Mouse (Mus musculus): Measurements from ENCODE around the gene Pgap2. TPM values are rescaled to one million over a fixed set of nuclear protein-coding genes. Genes with fewer than 3 reads are reported as not detected.
A peak's percentile ranks its signal among the peaks of the same experiment; 100 is the strongest.

Pgap2 gene
- 47.9 and 55.8 TPM in 2 replicates for polyA plus RNA-seq (2014; fragmentation: Nextera tagmentation; extraction: Ambion mirVana)

DNA sequence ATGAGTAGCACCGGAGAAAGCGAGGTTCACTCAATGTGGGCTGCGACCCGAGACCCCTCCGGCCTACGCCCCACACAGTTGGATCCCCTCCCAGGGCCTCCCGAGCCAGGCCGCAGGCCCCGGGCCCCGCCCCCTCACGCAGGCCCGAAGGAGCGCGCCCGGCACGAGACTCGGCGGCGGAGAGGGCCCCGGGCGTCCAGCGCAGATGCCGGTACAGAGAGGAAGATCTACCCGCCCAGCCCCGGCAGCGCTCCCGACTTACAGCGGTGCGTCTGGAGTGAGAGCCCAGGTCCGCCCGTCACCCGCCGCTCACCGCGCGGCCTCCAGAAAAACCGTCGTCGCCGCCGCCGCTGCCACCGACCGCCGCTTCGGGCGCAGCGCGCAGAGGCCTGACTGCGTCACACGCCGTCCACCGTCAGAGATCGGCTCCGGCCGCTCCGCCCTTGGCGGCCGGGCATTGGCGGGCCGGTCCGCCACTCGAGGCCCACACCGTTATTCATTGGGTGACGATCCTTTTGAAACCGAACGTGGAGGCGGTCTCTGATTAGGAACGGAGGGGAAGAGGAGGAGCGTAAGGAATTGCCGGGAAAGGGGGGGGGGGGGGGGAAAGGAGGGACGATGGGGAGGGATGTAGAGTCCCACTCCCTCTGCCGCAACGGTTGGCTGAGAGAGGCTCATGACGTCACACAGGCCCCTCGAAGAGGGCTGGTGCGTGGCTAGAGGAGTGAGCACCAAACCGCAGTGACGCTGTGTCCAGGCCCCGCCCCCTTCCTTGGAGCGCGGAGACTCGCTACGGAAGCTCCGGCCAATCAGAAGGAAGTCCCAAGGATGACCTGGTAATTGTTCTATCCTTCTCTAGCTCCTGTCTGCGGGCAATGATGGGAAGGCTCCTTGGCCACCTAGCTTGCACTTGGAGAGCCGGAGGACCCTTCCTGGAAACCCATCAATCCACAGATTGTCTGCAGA is at the start of gene Pgap2, which contains the start of gene Nup98:
Gene Pgap2, plus strand, starts transcription at position 453 of the 966 bp plus-strand sequence.
Gene Nup98, minus strand, starts transcription at position 421 of the 966 bp plus-strand sequence.
- no peaks in the 10 kb centered on the region for H3K36me3 ChIP-seq (ENCODE audit: control insufficient read depth, insufficient read depth, low read length)
- H3K9ac ChIP-seq (replicated peaks; ENCODE audit: low read length): peak within 1 kb of the TSS; percentile 88
- peak within 1 kb of the TSS; percentile 97 for H3K27ac ChIP-seq (replicated peaks; ENCODE audit: low read depth, low read length)
- H3K27me3 ChIP-seq (ENCODE audit: control insufficient read depth, insufficient read depth, low read length): no peaks in the 10 kb centered on the region
- WGBS: under 1% methylated on average over 85 of the region's 87 CpGs
- no peaks in the 10 kb centered on the region for H3K9me3 ChIP-seq (ENCODE audit: control insufficient read depth, low read length)
- H3K4me2 ChIP-seq (ENCODE audit: low read length): peak within 1 kb of the TSS; percentile 68
- peak within 1 kb of the TSS; percentile 72 for H3K4me3 ChIP-seq (replicated peaks; ENCODE audit: low read depth, low read length)
- H3K4me1 ChIP-seq (ENCODE audit: control insufficient read depth, insufficient read depth, low read length): peaks cover 13% of the 10 kb centered on the region
- DNase-seq: peak; percentile 100
- ATAC-seq (ENCODE audit: low FRiP score, low TSS enrichment): peak; percentile 99

DNA sequence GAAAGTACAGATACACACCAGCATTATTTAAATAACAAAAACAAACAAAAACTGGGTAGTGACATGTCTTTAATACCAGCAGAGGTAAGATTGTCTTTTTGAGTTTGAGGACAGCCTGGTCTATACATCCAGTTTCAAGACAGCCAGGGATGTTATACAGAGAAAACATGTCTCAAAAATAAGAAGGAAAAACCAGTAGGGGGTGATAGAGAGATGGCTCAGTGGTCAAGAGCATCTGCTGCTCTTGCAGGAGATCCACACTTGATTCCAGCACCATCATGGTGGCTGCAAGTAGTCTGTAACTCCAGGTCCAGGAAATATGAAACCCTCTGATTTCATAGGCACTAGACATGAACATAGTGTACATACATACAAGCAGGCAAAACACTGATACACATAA is 39.7 kb upstream of the Pgap2 start:
- Histone ChIP-seq H3K9ac (replicated peaks; ENCODE audit: low read length) (no peak overlapping the region), H3K27me3 (ENCODE audit: control insufficient read depth, insufficient read depth, low read length) (no peaks in the 10 kb centered on the region), H3K4me3 (replicated peaks; ENCODE audit: low read depth, low read length) (no peak overlapping the region), H3K27ac (replicated peaks; ENCODE audit: low read depth, low read length) (no peak overlapping the region), H3K9me3 (ENCODE audit: control insufficient read depth, low read length) (no peaks in the 10 kb centered on the region), H3K36me3 (ENCODE audit: control insufficient read depth, insufficient read depth, low read length) (peaks cover 39% of the 10 kb centered on the region), H3K4me1 (ENCODE audit: control insufficient read depth, insufficient read depth, low read length) (no peaks in the 10 kb centered on the region), H3K4me2 (ENCODE audit: low read length) (no peak overlapping the region)
- DNase-seq (peak; percentile 45), ATAC-seq (ENCODE audit: low FRiP score, low TSS enrichment) (no peak)

DNA sequence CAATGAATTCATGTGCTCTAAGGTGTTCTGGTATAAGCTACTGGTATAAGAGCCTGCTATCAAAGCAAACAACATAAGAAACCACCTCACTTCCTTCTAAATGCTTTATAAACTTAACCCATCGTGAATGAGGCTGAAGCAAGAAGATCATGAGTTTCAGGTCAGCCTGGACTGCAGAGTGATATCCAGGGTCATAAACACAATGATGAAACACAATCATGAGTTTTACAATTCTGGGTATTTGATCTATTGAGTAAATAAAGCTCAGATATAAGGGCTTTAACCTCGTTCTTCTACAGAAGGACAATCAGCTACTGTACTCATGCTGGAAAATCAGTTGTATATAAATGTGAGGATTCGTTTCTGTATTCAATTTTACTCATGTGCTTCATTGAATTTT is 26.2 kb upstream of the Pgap2 start:
- no peak for ATAC-seq (ENCODE audit: low FRiP score, low TSS enrichment)
- 88% methylated on average over 3 of the region's 3 CpGs for WGBS
- Histone ChIP-seq H3K36me3 (ENCODE audit: control insufficient read depth, insufficient read depth, low read length) (peaks cover 71% of the 10 kb centered on the region), H3K27ac (replicated peaks; ENCODE audit: low read depth, low read length) (no peak overlapping the region), H3K9me3 (ENCODE audit: control insufficient read depth, low read length) (no peaks in the 10 kb centered on the region), H3K4me3 (replicated peaks; ENCODE audit: low read depth, low read length) (no peak overlapping the region), H3K9ac (replicated peaks; ENCODE audit: low read length) (no peak overlapping the region), H3K4me2 (ENCODE audit: low read length) (no peak overlapping the region), H3K4me1 (ENCODE audit: control insufficient read depth, insufficient read depth, low read length) (no peaks in the 10 kb centered on the region), H3K27me3 (ENCODE audit: control insufficient read depth, insufficient read depth, low read length) (no peaks in the 10 kb centered on the region)
- DNase-seq: no peak

DNA sequence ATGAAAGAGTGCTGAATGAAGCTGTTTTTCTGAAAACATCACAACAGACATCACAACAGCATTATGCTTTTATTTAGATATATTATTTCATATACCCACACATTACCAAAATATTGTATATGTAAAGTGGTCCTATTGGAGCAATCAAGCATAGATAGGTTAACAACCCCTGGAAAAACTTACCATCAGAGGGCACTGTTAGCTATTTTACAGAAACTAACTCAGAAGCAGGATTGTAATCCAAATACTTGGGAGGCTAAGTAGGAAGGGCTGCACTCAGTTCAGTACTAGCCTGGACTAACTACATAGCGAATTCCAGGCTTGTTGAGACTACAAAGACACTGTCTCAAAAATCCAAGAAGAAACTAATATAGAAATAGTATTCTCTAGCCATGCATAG is 17.7 kb upstream of the Pgap2 start:
- Histone ChIP-seq H3K36me3 (ENCODE audit: control insufficient read depth, insufficient read depth, low read length) (peaks cover 54% of the 10 kb centered on the region), H3K4me1 (ENCODE audit: control insufficient read depth, insufficient read depth, low read length) (no peaks in the 10 kb centered on the region), H3K4me2 (ENCODE audit: low read length) (no peak overlapping the region), H3K9ac (replicated peaks; ENCODE audit: low read length) (no peak overlapping the region), H3K27ac (replicated peaks; ENCODE audit: low read depth, low read length) (no peak overlapping the region), H3K4me3 (replicated peaks; ENCODE audit: low read depth, low read length) (no peak overlapping the region), H3K27me3 (ENCODE audit: control insufficient read depth, insufficient read depth, low read length) (no peaks in the 10 kb centered on the region), H3K9me3 (ENCODE audit: control insufficient read depth, low read length) (no peaks in the 10 kb centered on the region)
- WGBS: 93% methylated on average over 1 of the region's 1 CpGs
- no peak for ATAC-seq (ENCODE audit: low FRiP score, low TSS enrichment)
- peak; percentile 8 for DNase-seq

DNA sequence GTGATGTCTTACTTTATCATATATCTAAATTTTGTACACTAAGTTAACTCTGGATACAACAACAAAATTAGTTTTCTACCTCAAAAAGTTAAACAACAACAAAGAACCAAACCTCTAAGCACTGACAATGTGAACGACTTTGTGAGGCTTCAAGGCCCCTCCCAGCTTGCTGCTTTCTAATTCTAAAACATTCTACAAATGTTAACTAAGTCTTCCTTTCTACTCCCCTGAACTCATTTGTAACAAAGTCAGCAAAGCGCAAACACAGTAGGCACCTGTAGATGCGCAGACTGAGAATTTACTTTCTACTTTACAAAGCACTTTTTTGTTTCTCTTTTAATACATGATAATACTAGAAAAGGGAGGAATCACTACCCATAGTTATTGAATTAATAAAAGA is 9.4 kb upstream of the Pgap2 start:
- H3K4me3 ChIP-seq (replicated peaks; ENCODE audit: low read depth, low read length): no peak overlapping the region
- WGBS: 90% methylated on average over 3 of the region's 3 CpGs
- no peaks in the 10 kb centered on the region; the same call in 1 of the 2 replicates for H3K36me3 ChIP-seq (ENCODE audit: control insufficient read depth, insufficient read depth, low read length)
- no peaks in the 10 kb centered on the region for H3K4me1 ChIP-seq (ENCODE audit: control insufficient read depth, insufficient read depth, low read length)
- H3K4me2 ChIP-seq (ENCODE audit: low read length): no peak overlapping the region
- no peaks in the 10 kb centered on the region for H3K27me3 ChIP-seq (ENCODE audit: control insufficient read depth, insufficient read depth, low read length)
- H3K9me3 ChIP-seq (ENCODE audit: control insufficient read depth, low read length): no peaks in the 10 kb centered on the region
- ATAC-seq (ENCODE audit: low FRiP score, low TSS enrichment) (no peak), DNase-seq (no peak)
- no peak overlapping the region for H3K9ac ChIP-seq (replicated peaks; ENCODE audit: low read length)
- no peak overlapping the region for H3K27ac ChIP-seq (replicated peaks; ENCODE audit: low read depth, low read length)

DNA sequence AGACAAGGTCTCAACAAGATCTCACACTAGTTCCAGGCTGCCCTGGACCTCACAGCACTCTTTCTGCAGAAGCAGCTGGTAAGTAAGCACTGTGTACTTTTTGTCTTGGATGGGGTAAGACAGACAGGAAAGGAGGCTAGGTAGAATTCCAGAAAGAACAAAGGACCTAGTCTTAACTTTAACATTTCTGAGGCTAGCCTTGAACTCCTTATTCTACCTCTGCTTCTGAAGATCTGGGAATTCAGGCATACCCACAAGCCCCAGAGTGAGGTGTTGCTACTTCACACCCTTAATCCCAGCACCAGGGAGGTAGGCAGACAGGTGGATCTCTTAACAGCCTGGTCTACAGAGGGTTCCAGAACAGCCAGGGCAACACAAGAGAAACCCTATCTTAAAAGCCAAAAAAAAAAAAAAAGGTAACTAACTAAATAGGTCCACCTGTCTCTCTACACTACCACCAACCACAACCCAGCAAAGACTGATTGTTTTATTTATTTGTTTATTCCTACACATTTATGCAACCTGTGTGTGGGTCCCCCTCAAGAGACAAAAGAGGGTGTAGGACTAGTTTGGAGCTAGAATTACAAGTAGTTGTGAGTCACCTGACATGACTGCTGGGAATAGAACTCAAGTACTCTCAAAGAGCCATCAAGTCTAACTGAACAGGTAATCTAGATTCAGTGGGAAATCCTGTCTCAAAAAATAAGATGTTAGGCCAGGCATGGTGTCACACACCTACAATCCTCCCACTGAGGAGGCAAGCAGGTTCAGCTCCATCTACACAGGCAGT is 8.8 kb upstream of the Pgap2 start:
- no peak overlapping the region for H3K9ac ChIP-seq (replicated peaks; ENCODE audit: low read length)
- H3K36me3 ChIP-seq (ENCODE audit: control insufficient read depth, insufficient read depth, low read length): no peaks in the 10 kb centered on the region; the same call in 1 of the 2 replicates
- no peak overlapping the region for H3K4me3 ChIP-seq (replicated peaks; ENCODE audit: low read depth, low read length)
- H3K4me2 ChIP-seq (ENCODE audit: low read length): no peak overlapping the region
- no peak for ATAC-seq (ENCODE audit: low FRiP score, low TSS enrichment)
- no peak for DNase-seq
- no peak overlapping the region for H3K27ac ChIP-seq (replicated peaks; ENCODE audit: low read depth, low read length)
- H3K9me3 ChIP-seq (ENCODE audit: control insufficient read depth, low read length): no peaks in the 10 kb centered on the region
- no peaks in the 10 kb centered on the region for H3K27me3 ChIP-seq (ENCODE audit: control insufficient read depth, insufficient read depth, low read length)
- no peaks in the 10 kb centered on the region for H3K4me1 ChIP-seq (ENCODE audit: control insufficient read depth, insufficient read depth, low read length)

DNA sequence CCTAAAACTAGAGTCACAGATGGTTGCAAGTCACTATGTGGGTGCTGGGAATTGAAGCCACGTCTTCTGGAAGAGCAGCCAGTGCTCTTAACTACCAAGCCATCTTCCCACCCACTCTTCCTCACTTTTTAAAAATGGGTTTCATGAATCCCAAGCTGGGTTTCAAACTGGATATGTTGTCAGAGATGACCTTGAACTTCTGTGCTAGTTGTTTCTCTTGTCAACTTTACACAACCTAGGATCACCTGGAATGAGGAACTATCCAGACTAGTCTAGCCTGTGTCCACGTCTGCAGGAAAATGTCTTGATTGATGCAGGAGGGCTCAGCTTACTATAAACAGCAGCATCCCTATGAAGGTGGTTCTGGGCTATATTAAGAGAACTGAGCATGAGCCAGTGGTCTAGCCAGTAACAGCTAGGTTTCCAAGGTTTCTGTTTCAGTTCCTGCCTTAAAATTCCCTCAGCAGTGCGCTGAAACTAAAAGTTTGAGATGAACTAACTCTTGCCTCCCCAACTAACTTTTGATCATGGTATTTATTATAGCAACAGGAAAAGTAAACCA is 5.6 kb upstream of the Pgap2 start:
- H3K4me2 ChIP-seq (ENCODE audit: low read length): no peak overlapping the region
- DNase-seq (no peak), ATAC-seq (ENCODE audit: low FRiP score, low TSS enrichment) (no peak)
- H3K4me1 ChIP-seq (ENCODE audit: control insufficient read depth, insufficient read depth, low read length): peaks cover 13% of the 10 kb centered on the region
- H3K36me3 ChIP-seq (ENCODE audit: control insufficient read depth, insufficient read depth, low read length): no peaks in the 10 kb centered on the region; the same call in 1 of the 2 replicates
- H3K4me3 ChIP-seq (replicated peaks; ENCODE audit: low read depth, low read length): no peak overlapping the region
- H3K9ac ChIP-seq (replicated peaks; ENCODE audit: low read length): no peak overlapping the region
- H3K27ac ChIP-seq (replicated peaks; ENCODE audit: low read depth, low read length): no peak overlapping the region
- WGBS: 91% methylated on average over 3 of the region's 3 CpGs
- no peaks in the 10 kb centered on the region for H3K27me3 ChIP-seq (ENCODE audit: control insufficient read depth, insufficient read depth, low read length)
- no peaks in the 10 kb centered on the region for H3K9me3 ChIP-seq (ENCODE audit: control insufficient read depth, low read length)

DNA sequence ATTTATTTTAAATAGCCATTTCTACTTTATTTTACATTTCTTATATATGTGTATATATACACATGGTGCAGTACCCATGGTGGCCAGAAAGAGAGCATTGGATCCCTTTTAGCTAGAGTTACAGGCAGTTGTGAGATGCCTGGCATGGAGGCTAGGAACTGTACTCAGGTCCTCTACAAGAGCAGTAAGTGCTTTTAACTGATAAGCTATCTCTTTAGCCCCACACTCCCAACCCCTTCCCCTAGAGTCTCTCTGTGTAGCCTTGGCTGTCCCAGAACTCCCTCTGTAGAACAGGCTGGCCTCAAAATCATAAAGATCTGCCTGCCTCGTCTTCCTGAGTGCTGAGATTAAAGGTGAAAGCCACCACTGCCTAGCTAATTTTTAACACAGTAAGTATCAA is 4.4 kb upstream of the Pgap2 start:
- Histone ChIP-seq H3K9ac (replicated peaks; ENCODE audit: low read length) (no peak overlapping the region), H3K4me3 (replicated peaks; ENCODE audit: low read depth, low read length) (no peak overlapping the region), H3K27ac (replicated peaks; ENCODE audit: low read depth, low read length) (no peak overlapping the region), H3K36me3 (ENCODE audit: control insufficient read depth, insufficient read depth, low read length) (no peaks in the 10 kb centered on the region), H3K4me1 (ENCODE audit: control insufficient read depth, insufficient read depth, low read length) (peaks cover 13% of the 10 kb centered on the region), H3K4me2 (ENCODE audit: low read length) (no peak overlapping the region), H3K27me3 (ENCODE audit: control insufficient read depth, insufficient read depth, low read length) (no peaks in the 10 kb centered on the region), H3K9me3 (ENCODE audit: control insufficient read depth, low read length) (no peaks in the 10 kb centered on the region)
- 94% methylated on average over 1 of the region's 1 CpGs for WGBS
- ATAC-seq (ENCODE audit: low FRiP score, low TSS enrichment) (no peak), DNase-seq (no peak)

Measured in midbrain, embryonic 14.5 days (tissue).